Mouse (Mus musculus): ENCODE results near the gene Rapgefl1. TPM values are rescaled to one million over a fixed set of nuclear protein-coding genes. Genes with fewer than 3 reads are reported as not detected.

The Rapgefl1 gene
- total and polyA plus RNA-seq, 2 experiments from 2014 or later: 0.55 to 0.80 TPM

- no peak for TF ChIP-seq CTCF (IDR thresholded peaks at IDR 0.05; ENCODE audit: low read depth)
- TF ChIP-seq EP300 (IDR thresholded peaks at IDR 0.05; ENCODE audit: low read depth): no peak
- H3K9ac ChIP-seq (replicated peaks; ENCODE audit: low read depth, low read length): peak overlapping the region; percentile 100; the same call in 1 of the 2 replicates
- peaks cover 45% of the 10 kb centered on the region for H3K36me3 ChIP-seq (replicated peaks; ENCODE audit: control insufficient read depth, insufficient read depth, low read length)
- peak overlapping the region; percentile 99 for H3K4me3 ChIP-seq (ENCODE audit: low read depth, low read length)
- H3K4me1 ChIP-seq (ENCODE audit: control insufficient read depth, insufficient read depth): peaks cover 24% of the 10 kb centered on the region
- 26% methylated on average over 4 of the region's 4 CpGs for WGBS
- H3K27me3 ChIP-seq (ENCODE audit: control insufficient read depth, insufficient read depth, low read length): no peaks in the 10 kb centered on the region
- no peak for DNase-seq (ENCODE audit: low spot score)
- peak overlapping the region; percentile 99 for H3K27ac ChIP-seq (ENCODE audit: low read depth)
- peak overlapping the region; percentile 90 for H3K4me2 ChIP-seq (ENCODE audit: low read depth, low read length)
- no peak for ATAC-seq (ENCODE audit: insufficient read depth, low read depth)
- H3K9me3 ChIP-seq (replicated peaks; ENCODE audit: control insufficient read depth, low read length): no peaks in the 10 kb centered on the region
These were observed 38.7 kb upstream of the Rapgefl1 start for GRCm38 (mm10) chr11:98797909-98798308.

GRCm38 (mm10) chr11:98804605-98805004, 32.0 kb upstream of the Rapgefl1 start, which contains the start of gene Casc3:
Gene Casc3 (plus strand): TSS chr11:98804905.
- 92% methylated on average over 5 of the region's 5 CpGs for WGBS

GRCm38 (mm10) chr11:98808417-98808816, 28.2 kb upstream of the Rapgefl1 start:
- H3K4me2 ChIP-seq (ENCODE audit: low read depth, low read length): peak overlapping the region; percentile 74; the same call in 1 of the 2 replicates
- no peak for DNase-seq (ENCODE audit: low spot score)
- TF ChIP-seq EP300 (IDR thresholded peaks at IDR 0.05; ENCODE audit: low read depth): no peak

More at GRCm38 (mm10) chr11:98804605-98805004, 32.0 kb upstream of the Rapgefl1 start, which contains the start of gene Casc3:
- H3K4me3 ChIP-seq (ENCODE audit: low read depth, low read length): no peak within 1 kb of the TSS
- ATAC-seq (ENCODE audit: insufficient read depth, low read depth) (no peak), DNase-seq (ENCODE audit: low spot score) (no peak)
- H3K27me3 ChIP-seq (ENCODE audit: control insufficient read depth, insufficient read depth, low read length): no peaks in the 10 kb centered on the region
- H3K4me2 ChIP-seq (ENCODE audit: low read depth, low read length): no peak within 1 kb of the TSS
- H3K9me3 ChIP-seq (replicated peaks; ENCODE audit: control insufficient read depth, low read length): no peaks in the 10 kb centered on the region
- peaks cover 72% of the 10 kb centered on the region for H3K36me3 ChIP-seq (replicated peaks; ENCODE audit: control insufficient read depth, insufficient read depth, low read length)
- TF ChIP-seq CTCF (IDR thresholded peaks at IDR 0.05; ENCODE audit: low read depth) (no peak), EP300 (IDR thresholded peaks at IDR 0.05; ENCODE audit: low read depth) (no peak)
- H3K4me1 ChIP-seq (ENCODE audit: control insufficient read depth, insufficient read depth): peaks cover 12% of the 10 kb centered on the region; the same call in 1 of the 2 replicates
- peak within 1 kb of the TSS; percentile 46 for H3K27ac ChIP-seq (ENCODE audit: low read depth)
- H3K9ac ChIP-seq (replicated peaks; ENCODE audit: low read depth, low read length): no peak within 1 kb of the TSS; the same call in 1 of the 2 replicates

GRCm38 (mm10) chr11:98809457-98810290, 26.9 kb upstream of the Rapgefl1 start:
- TF ChIP-seq CTCF (IDR thresholded peaks at IDR 0.05; ENCODE audit: low read depth) (no peak; the same call in 1 of the 2 replicates), EP300 (IDR thresholded peaks at IDR 0.05; ENCODE audit: low read depth) (peak; percentile 72; the same call in 1 of the 2 replicates)
- ATAC-seq (ENCODE audit: insufficient read depth, low read depth) (peak; percentile 98), DNase-seq (ENCODE audit: low spot score) (peak; percentile 98)
- Histone ChIP-seq H3K4me2 (ENCODE audit: low read depth, low read length) (peak overlapping the region; percentile 74), H3K4me1 (ENCODE audit: control insufficient read depth, insufficient read depth) (peaks cover 8% of the 10 kb centered on the region; the same call in 1 of the 2 replicates), H3K27ac (ENCODE audit: low read depth) (peak overlapping the region; percentile 94), H3K36me3 (replicated peaks; ENCODE audit: control insufficient read depth, insufficient read depth, low read length) (peaks cover 60% of the 10 kb centered on the region), H3K4me3 (ENCODE audit: low read depth, low read length) (peak overlapping the region; percentile 72), H3K27me3 (ENCODE audit: control insufficient read depth, insufficient read depth, low read length) (no peaks in the 10 kb centered on the region), H3K9me3 (replicated peaks; ENCODE audit: control insufficient read depth, low read length) (no peaks in the 10 kb centered on the region), H3K9ac (replicated peaks; ENCODE audit: low read depth, low read length) (peak overlapping the region; percentile 71)
- under 1% methylated on average over 47 of the region's 84 CpGs for WGBS

More at GRCm38 (mm10) chr11:98808417-98808816, 28.2 kb upstream of the Rapgefl1 start:
- peak overlapping the region; percentile 94 for H3K27ac ChIP-seq (ENCODE audit: low read depth)
- H3K9ac ChIP-seq (replicated peaks; ENCODE audit: low read depth, low read length): no peak overlapping the region
- H3K27me3 ChIP-seq (ENCODE audit: control insufficient read depth, insufficient read depth, low read length): no peaks in the 10 kb centered on the region
- H3K4me3 ChIP-seq (ENCODE audit: low read depth, low read length): 0 out of 2 replicates have a peak overlapping the region, but pooled peaks have one; percentile 72
- peaks cover 16% of the 10 kb centered on the region; the same call in 1 of the 2 replicates for H3K4me1 ChIP-seq (ENCODE audit: control insufficient read depth, insufficient read depth)
- peaks cover 59% of the 10 kb centered on the region for H3K36me3 ChIP-seq (replicated peaks; ENCODE audit: control insufficient read depth, insufficient read depth, low read length)
- WGBS: 73% methylated on average over 2 of the region's 2 CpGs
- no peaks in the 10 kb centered on the region for H3K9me3 ChIP-seq (replicated peaks; ENCODE audit: control insufficient read depth, low read length)
- ATAC-seq (ENCODE audit: insufficient read depth, low read depth): no peak

- 63% methylated on average over 7 of the region's 7 CpGs for WGBS
- Histone ChIP-seq H3K4me3 (ENCODE audit: low read depth, low read length) (peak overlapping the region; percentile 72), H3K4me2 (ENCODE audit: low read depth, low read length) (peak overlapping the region; percentile 74), H3K36me3 (replicated peaks; ENCODE audit: control insufficient read depth, insufficient read depth, low read length) (peaks cover 58% of the 10 kb centered on the region), H3K9me3 (replicated peaks; ENCODE audit: control insufficient read depth, low read length) (no peaks in the 10 kb centered on the region), H3K27ac (ENCODE audit: low read depth) (peak overlapping the region; percentile 94; the same call in 1 of the 2 replicates), H3K27me3 (ENCODE audit: control insufficient read depth, insufficient read depth, low read length) (no peaks in the 10 kb centered on the region), H3K9ac (replicated peaks; ENCODE audit: low read depth, low read length) (peak overlapping the region; percentile 71; the same call in 1 of the 2 replicates), H3K4me1 (ENCODE audit: control insufficient read depth, insufficient read depth) (peaks cover 8% of the 10 kb centered on the region; the same call in 1 of the 2 replicates)
- DNase-seq (ENCODE audit: low spot score) (no peak), ATAC-seq (ENCODE audit: insufficient read depth, low read depth) (no peak)
- no peak for TF ChIP-seq EP300 (IDR thresholded peaks at IDR 0.05; ENCODE audit: low read depth)
- TF ChIP-seq CTCF (IDR thresholded peaks at IDR 0.05; ENCODE audit: low read depth): no peak
These were observed 25.9 kb upstream of the Rapgefl1 start for GRCm38 (mm10) chr11:98810686-98811085.
